Mouse (Mus musculus) layer of hippocampus, adult 11-12 months (tissue): ENCODE data around the gene Dnajc14.

Experiments used
- DNase-seq: peaks from one replicate; pipeline ENCODE4 v3.0.0; 2022; ENCODE audit warnings: low spot score

Gene Dnajc14

GRCm38 (mm10) chr10:128803771-128804270, at the start of gene Dnajc14:
TSS of gene Dnajc14 (plus strand) at chr10:128804062.
- DNase-seq = peak; percentile 69

- DNase-seq = no peak
Observed at GRCm38 (mm10) chr10:128772895-128773294, 31.0 kb upstream of the Dnajc14 start.

GRCm38 (mm10) chr10:128773685-128774084, 30.2 kb upstream of the Dnajc14 start:
- DNase-seq = no peak

GRCm38 (mm10) chr10:128778441-128778840, 25.4 kb upstream of the Dnajc14 start:
- no peak for DNase-seq

DNA sequence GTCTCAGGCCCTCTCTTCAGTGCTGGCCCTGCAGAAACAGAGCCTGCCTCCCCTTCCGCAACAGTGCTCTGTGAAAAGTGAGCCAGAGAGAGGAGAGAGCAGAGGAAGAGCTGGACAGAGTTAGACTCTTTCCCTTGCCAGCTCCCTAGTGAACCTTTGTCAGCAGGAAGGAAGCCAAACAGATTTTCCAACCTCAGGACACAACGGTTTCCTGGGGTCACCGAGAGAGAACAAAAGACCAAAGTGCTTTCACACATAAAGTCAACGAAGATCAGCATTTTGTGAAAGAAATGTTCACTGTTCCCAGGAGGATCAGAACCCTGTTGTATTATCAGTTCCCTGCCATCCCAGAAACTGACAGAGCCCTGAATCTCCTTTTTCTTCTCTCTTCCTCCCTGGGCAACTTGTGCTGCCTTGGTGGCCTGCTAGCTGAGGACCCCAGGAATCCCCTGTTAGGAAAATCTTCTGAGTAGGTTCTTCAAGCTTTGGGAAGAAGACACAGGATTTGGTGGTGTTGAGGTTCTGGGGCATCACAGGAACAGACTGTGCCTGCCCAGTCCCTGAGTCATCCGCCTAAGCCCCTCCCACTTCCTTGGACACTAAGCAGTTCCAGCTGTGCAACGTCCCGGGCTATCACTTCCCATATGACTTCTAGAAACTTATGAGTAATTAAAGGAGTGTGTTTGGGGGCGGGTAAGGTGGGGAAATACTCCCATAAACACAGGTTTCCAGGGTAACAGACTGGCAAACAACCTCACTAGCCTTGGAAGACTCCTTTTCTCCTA, 24.7 kb upstream of the Dnajc14 start:
- DNase-seq = no peak

DNA sequence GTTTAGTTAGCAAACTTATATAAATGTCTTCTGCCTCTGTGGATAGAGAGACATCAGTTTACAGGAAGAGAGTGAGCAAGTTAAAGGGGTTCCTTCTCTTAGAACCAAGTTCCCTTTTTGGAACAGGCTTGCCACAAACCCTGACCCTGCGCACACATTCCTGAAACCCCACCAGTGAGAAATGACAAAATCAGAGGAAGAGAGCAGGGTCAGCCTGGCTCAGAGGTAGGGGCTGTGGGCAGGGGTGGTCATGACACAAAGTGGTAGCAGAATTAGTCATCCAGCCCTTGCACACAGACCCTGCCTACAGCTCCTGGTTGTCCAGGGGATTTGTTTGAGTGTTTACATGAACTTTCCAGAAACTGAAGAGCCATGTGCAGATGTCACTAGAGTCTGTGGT, 23.7 kb upstream of the Dnajc14 start:
- DNase-seq = no peak

GRCm38 (mm10) chr10:128790398-128791124, 13.3 kb upstream of the Dnajc14 start, which contains the start of gene Mmp19:
TSS of gene Mmp19 (plus strand) at chr10:128790910.
- DNase-seq = no peak

- DNase-seq = no peak
Observed at GRCm38 (mm10) chr10:128792041-128792440, 11.8 kb upstream of the Dnajc14 start.

GRCm38 (mm10) chr10:128793258-128793657, 10.6 kb upstream of the Dnajc14 start:
- no peak for DNase-seq

DNA sequence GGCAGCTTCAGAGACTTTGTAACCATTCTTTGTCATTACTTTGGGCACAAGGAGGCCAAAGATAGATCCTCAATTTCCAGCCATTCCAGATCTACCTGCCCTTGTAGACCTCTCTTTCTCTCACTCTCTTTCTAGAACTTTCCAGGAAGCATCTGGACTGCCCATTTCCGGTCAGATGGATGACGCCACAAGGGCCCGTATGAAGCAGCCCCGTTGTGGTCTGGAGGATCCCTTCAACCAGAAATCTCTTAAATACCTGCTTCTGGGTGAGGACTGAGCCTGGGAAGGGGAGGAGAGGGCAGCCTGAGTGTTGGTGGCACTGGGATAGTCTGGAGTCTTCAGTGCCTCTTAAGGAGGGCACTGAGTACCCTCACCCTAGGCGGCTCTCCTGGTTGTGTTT, 9.5 kb upstream of the Dnajc14 start:
- DNase-seq = no peak

GRCm38 (mm10) chr10:128795581-128795980, 8.3 kb upstream of the Dnajc14 start:
- DNase-seq = peak; percentile 54

GRCm38 (mm10) chr10:128798676-128799075, 5.2 kb upstream of the Dnajc14 start:
- no peak for DNase-seq

DNA sequence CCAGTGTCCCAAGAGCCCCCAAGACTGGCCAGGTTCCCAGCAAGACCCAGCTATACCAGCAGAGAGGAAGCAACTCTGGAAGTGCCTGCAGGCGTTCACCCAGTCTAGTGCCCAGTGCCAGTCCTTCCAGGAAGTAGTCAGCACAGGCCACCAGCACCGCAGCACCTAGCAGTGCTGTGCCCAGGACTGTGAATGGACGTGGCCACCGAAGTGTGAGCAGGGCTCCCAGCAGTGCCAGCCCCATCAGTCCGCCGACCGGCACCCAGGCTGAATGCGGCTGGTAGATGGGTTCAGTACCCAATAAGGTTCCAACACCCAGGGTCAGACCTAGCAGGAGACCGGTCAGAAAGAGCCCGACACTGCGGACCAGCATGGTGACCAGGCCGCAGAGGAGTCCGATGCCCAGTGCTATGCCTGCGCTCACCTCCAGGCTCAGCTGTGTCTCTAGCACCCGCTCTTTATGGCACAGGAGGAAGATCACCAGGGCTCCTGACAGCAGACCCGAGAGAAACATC, 1.8 kb upstream of the Dnajc14 start:
- no peak for DNase-seq

GRCm38 (mm10) chr10:128802956-128803355, 906 bp upstream of the Dnajc14 start:
- no peak for DNase-seq

DNA sequence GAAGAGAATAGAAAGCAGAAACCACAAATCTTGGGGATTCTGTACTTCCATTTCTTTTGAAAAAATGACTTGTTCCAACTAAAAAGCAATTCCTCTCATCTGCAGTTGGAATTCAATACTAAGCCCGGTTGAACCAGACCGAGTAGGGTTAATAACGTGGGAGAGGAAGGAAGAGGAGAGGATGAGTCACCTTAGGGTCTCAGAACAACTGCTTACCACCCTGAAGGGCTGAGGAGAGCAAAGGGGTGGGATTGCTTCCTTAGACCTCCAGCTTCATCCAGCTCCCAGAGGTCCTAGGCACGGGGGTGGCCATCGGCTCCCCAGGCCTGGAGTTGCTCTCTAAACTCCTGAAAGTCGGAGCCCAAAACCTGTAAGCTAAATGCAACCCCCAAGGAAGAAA, 501 bp upstream of the Dnajc14 start:
- DNase-seq = no peak

DNA sequence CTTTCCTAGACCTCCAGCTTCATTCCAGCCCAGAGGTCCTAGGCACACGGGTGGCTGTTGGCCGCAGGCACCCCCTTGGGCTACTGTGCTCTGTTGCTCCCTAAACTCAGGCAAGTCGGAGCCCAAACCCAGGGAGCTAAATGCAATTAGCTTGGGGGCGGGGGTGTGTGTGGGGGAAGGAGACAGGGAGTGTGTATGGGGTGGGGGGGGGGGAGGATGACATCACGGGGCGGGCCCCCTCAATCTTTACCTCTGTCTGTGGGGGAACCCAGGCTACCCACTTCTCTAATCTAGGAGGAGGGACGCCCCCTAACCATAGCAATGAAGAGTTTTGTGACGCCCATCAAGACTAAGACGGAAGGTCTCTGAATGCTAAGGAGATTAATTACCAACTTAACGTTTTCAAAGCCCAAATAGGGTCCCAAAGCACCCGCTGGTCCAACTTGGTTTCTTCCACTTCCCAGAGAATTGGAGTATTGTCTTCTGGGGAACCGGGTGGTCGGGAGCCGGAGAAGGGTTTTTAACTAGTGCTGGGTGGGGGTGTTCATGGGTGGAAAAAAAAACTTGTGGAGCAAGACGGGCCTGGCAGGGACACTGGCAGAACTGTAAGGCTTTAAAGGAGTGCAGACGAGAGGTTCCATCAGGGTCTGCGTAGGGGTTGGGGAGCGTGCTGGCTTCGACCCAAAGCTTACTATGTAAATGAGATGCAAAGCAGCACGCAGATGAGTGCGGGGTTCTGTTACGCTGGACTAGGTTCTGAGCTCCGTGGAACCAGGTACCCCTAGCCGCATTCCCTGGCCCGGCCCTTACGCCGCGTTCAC, 619 bp downstream of the Dnajc14 start, which contains the start of gene Tmem198b:
Gene Tmem198b (minus strand): TSS at position 100 of the 821 bp plus-strand sequence.
- DNase-seq = peak; percentile 75

- peak; percentile 94 for DNase-seq
Observed at GRCm38 (mm10) chr10:128805092-128806000, 1.5 kb downstream of the Dnajc14 start.

DNA sequence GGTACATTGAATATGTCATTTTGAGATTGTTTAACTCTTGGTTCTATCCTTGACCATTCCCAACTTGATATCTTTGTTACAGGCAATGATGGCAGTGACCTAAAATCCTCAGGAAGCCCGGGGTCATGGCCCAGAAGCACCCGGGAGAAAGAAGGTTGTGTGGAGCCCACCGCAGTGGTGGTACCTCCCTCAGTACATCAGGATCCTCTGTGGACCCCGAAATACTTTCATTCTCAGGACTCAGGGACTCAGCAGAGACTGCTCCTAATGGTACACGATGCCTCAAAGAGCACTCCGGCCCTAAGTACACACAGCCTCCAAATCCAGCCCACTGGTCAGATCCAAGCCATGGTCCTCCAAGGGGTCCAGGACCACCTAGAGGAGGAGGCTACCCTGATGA, 2.2 kb downstream of the Dnajc14 start:
- no peak for DNase-seq

- no peak for DNase-seq
Observed at GRCm38 (mm10) chr10:128807018-128807417, 3.2 kb downstream of the Dnajc14 start.

- no peak for DNase-seq
Observed at GRCm38 (mm10) chr10:128817033-128817432, 13.2 kb downstream of the Dnajc14 start, which contains the start of gene Sarnp. TSS of gene Sarnp (plus strand) at chr10:128817333.

DNA sequence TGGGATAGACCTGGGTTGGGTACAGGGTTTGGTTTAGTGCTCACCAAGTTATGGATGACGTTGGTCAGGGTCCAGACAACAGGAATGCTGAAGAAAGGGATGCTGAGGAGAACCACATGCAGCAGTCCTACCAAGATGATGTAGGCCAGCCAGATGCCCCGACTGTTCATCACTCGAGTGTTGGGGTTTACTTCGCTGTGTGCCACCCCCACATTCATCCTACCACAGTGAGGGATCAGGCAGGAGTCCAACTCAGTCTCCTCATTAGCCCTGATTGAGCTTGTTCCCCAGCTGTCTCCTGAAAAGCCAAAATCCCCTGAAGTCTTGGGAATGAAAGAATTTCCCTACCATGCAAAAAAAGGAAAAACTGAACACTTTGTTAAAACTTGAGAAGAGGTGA, 16.4 kb downstream of the Dnajc14 start:
- DNase-seq = peak; percentile 48
